Mouse (Mus musculus) heart, adult 8-10 months (tissue): ENCODE data around the gene Adamts17. TPM values are rescaled to one million over a fixed set of nuclear protein-coding genes. Genes with fewer than 3 reads are reported as not detected.

Experiments
- DNase-seq: peaks from one replicate; pipeline ENCODE4 v3.0.0; 2022; ENCODE audit warnings: low spot score
- total RNA-seq, 4 experiments: library from RNA; stranded (reverse); gene quantifications; 2 replicates each; pipeline ENCODE4 v1.2.4; 2022

The Adamts17 gene
- total RNA-seq, 4 experiments from 2014 or later: 0.52 to 1.4 (median 0.63) TPM

DNA sequence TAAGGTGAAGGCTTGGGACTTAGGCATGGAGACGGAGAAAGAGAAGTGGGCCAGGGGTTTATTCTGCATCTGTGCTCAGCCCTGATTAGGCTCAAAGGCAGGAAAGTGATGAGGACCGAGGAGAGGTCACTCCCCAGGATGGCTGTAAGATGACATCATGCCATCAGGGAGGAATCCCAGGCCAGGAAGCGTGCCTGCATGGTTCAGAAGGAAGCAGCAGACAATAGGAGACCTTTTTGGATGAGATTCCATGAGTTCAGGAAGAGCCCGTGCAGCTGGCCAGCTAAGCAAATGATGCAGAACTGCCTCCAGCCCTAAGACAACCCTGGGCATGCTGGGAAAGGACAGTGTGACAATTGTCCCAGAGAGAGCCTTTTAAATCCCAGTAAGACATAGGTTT, 93.7 kb downstream of the Adamts17 start:
- peak; percentile 69 for DNase-seq

DNA sequence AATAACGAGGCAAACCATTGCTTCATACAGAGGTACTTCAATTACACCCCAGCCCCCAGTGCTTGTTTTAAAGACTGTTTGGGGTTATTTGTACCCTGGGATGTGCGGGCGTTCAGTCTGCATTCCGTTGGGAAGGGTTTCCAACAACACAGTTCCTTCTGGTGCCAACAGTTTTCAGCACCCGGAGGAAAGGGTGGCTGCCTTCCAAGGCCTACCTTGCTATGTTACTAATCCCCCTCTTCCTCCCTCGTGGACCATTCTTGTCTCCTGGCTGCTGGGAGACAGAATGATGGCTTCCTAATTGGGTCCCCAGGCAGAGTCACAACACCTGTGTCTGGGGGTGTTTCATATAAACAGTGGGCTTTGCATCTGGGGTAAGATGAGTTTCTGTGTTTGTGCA, 94.5 kb downstream of the Adamts17 start:
- no peak for DNase-seq

DNA sequence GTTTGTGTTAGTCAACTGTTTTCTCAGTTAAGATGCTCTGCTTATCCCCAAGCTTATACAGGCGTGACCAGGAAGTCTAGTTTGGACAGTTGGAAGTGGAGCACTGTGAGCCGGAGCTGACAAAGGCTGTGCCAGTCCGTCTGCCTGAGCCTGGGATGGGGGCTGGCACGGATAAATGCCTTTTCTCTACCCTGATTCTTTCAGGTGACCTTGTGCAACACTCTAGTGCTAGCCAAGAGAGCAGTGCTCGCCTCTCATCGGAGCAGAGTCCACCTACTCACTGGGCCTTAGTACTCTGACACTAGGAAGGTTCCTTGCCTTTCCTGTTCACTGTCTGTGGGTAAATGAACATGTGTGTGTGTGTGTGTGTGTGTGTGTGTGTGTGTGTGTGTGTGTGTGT, 95.5 kb downstream of the Adamts17 start:
- no peak for DNase-seq

DNA sequence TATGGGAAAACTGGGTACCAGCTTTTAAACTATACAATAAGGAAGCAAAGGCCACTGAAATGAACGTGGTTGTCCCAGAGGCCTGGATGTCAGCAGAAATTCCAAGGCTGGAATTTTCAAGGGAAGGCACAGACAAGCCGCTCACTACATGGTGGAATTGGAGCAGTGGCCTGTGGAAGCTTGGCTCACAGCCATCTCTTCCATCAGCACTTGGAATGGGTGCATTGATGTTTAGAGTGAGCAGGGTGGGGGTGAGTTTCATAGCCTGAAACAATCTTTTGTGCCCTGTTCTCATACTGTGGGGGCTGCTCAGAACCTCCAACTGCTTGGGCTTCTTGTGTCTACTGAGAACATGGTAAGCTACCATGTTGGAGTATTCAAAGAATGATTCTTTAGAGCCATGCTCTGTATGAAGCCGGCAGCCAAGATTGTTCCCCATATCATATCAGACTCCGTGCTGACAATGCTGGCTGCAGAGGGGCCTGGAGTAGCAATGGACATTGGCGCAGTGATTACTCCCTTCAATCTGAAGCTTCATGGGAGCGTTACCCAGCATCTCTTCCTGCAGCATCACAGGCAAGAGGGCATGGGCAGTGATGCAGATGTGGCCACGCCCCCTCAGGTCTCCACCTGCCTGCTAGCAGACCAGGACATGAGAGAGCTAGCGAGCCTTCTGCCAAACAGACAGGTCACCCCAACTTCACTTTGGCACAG, 96.7 kb downstream of the Adamts17 start:
- no peak for DNase-seq

DNA sequence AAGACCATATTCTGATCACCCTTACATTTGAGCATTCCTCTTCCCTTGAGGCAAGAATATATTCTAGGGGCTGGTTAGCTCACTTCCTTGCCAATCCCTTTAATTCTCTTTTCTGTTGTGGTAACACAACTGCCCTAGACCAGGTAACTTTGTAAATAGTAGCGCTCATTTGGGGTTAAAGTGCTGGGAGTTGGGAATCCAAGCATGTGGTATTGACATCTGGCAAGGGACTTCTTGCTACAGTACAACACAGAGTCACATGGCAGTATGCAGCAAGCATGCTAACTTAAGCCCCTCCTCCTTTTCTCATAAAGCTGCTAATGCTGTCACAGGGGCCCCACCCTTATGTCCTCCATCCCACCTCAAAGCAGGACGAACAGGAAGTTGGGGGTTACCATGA, 97.4 kb downstream of the Adamts17 start:
- DNase-seq: no peak

DNA sequence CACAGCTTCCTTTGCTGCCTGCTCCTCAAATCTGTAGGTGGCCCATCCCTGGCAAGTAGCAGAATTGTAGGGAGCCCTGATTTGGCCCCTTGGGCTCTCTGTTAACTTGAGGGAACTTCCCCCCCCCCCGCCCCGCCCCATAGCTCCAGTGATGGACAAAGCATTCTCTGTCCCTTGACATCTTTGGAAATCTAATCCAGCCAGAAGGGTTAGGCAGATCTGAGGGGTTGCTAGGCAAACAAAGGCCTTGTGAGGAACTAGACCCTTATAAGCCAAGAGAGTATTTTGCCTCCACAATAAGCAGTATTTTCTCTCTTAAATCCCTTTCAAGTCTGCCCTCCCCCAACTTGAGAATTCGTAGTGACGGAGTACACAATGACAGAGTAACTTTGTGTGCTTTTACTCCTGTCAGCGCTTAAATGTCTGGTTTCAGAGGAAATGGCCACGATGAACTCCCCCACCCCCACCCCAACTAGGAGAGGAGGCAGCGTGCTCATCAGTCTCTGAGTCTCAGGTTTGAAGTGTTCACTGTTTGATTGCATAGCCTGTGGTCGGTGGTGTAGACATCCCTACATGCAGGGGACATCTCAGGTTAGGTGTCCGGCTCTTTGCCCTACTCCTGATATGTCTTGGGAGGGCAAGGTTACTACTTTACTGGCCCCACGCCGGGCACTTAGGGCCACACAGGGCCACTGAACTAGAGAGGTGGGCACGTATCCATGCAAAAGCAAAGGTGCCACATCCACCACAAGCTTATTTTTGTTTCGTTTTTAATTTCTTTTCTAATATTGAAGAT, 99.7 kb downstream of the Adamts17 start:
- DNase-seq: no peak

DNA sequence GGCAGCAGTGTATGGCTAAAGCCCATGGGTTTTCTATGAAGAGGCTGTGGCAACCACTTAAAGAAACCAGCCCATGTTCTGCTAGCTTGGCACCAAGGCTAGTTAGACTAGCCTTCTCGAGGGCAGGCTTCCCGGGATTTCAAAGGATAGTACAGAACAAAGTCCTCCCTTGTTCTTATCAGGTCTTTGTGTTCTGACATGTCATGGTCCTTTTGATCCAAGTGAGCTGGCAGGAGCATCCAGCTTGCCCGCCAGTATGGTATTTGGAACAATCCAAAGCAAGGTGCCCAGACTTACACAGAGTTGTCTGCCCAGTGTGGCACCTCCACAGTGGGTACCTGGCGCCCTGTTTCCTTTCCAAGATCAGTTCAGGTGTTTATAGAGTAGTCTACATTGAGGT, 101.2 kb downstream of the Adamts17 start:
- no peak for DNase-seq

DNA sequence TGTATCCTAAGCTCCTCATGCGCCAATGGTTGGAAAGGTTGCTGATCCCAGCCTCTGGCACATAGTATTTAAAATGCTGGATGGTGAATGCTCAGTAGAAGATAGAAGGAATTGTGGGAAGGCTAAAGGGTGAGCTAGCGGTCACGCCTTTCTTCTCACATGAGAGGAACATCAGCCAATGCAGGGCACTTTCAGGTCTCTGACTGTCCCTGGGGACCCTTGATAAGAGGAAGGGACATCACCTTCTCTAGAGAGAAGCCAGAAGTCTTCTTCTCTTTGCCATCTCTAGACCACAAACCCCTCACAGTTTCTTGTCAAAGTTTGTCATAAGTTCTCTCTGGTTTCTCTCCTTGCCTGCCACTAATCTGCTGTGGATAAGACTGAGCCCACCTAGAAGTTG, 109.5 kb downstream of the Adamts17 start:
- DNase-seq: no peak

DNA sequence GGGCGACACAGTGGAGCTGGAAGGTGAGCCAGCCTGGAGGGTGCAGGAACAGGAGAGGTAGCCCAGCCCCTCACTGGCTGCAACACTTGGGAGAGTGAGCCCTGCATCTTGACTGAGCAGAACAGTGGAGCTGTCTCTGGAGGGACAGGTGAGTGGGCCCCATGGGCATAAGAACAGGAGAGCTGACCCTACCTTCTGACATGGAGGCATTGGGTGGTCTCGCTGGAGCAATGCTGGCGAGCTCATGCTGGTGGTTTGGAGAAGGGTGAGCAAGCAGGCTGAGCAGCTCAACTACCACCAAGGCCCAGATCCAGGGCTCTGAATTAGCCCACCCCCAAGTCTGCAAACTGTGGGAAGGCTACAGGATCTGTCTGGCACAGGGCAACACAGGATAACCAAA, 113.4 kb downstream of the Adamts17 start:
- no peak for DNase-seq

DNA sequence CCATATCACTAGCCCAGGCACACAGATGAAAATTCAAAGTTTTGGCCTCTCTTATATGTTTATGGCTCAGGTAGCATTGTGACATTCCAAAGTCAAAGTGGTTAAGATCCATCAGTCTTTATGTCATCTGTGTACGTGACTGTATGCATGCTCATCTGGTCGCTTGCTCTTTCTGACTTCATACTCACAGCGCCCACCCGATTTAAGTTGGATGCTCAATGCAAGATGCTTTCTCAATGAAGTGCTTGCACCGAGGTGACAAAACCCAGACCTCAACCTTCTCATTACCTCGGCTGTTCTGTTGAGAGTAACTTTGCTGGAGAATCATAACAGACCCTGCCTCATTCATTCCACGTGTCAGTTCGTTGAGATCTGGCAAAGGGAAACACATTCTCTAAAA, 114.5 kb downstream of the Adamts17 start:
- no peak for DNase-seq

DNA sequence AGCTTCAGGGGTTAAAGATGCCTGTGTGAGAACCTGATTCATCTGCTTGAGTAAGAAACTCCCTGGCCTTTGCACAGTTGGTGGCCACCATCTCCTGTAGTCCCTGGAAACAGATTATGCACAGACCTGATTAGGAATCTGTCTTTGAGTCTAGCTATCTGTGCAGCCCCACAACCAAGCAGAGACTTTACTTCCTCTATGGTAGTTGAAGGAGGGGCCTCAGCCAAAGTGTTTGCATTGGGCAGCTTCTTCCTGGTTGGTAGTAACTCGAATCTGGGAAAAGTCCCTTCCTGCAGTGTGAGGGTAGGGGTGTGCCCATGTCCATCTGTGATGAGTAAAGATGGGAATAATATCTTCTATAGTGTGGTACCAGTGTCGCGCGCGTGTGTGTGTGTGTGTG, 115.2 kb downstream of the Adamts17 start:
- no peak for DNase-seq

DNA sequence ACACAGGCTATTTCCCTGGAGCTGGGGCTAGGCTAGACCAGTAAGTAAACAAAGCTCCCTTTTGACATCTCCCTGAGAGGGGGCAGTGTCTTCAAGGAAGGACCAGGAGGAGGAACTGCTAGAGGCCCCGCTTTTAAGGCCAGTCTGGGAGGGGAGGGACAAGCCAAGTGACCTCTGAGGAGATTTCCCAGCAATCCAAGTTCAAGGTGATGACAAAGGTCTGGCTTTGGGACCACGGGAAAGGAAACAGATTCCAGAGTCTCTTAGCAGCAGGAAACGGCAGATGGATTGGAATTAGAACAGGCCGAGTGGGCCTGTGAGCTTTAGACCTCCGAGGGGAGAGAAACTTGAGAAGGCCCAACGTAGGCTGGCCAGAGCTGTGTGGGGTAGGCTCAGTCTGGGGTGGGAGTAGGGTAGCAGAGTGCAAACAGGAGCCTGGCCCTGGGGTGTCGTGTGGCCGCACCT, 116.0 kb downstream of the Adamts17 start:
- peak; percentile 63 for DNase-seq

DNA sequence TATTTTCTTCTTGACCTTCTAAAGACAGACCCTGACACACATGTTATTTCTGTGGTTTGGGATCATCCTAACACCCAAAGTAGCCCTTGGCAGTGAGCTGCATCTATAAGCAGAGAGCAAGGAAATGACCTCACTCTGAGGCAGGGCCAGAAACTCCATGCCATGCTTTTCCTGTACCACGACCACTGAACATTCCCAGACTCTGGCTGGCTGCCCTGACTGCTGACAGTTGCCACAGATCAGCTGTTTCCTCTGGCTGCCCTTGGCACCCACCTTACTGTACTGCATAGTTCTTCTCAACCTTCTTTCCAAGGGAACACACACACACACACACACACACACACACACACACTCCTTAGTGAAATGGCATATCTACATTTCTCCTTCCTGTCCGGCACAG, 116.4 kb downstream of the Adamts17 start:
- DNase-seq: peak; percentile 46

DNA sequence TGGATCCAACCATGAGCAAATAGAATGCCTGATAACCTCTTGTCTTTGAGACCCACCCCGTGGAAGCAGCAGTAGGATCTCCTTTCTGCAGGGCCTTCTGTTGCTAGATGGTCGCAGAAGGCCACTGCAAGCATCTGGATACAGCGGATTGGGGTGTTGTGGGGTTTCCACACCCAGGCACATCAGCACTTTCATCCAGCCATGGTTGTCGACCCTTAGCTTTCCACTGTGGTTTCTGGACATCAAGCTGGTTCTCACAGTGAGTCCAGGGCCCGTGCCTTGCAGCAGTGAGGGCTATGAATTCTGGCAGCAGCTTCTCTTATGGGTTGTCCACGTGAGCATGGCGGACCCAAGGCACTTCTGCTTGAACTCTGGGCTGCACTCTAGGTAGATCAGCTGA, 118.2 kb downstream of the Adamts17 start:
- DNase-seq: no peak

DNA sequence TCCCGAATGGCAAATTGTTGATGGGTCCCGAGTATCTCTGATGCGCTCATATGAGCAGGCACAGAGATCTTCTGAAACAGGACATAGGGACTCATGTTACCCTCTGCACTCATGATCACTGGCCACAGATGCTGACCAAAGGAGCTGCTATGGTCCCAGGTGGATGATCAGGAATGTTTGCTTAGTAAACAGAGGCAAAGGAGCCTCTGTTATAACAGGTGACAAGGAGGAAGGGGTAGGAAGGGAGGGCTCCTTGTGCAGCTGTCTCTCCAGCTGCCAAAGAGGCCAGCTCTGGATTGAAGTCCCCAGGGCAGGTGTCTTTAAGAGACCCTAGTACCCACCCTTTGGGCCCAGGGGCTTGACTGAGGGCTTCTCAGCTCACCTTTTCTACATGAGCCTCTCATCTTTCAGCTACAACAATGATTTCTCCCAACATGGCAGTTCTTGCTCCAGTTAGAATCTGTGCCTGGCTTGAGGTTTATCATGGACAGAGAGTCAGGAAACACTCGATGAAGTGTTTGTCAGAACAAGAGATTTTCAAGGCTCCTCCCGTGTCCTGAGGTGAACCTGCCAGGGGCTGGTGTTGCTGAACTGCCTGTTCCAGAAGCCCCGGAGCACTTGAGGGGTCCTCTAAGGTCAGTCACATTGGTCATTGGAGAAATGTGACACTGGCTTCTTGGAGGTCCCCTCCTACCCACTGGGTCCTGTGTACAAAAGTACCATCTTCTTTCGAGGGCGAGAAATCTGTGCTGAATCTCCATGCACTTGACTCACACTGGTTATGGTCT, 120.9 kb downstream of the Adamts17 start:
- no peak for DNase-seq

DNA sequence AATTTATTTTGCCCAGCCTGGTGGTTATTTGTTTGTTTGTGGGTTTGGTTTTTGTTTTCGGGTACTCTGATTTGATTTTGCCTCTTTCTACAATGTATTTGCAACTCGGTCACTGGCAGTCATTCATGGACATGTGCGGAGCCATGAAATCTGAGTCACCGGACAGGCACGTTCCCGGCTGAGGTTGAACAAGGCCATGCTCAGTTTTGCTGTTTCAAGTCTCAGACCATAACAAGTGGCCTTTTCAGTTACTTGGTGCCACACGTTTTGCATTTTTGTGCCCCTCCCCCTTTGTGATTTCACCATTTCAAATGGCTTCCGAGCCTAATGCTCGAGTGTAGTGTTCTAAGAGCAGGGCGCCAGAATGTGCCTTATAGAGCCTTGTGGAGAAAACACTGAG, 123.2 kb downstream of the Adamts17 start:
- DNase-seq: peak; percentile 30

DNA sequence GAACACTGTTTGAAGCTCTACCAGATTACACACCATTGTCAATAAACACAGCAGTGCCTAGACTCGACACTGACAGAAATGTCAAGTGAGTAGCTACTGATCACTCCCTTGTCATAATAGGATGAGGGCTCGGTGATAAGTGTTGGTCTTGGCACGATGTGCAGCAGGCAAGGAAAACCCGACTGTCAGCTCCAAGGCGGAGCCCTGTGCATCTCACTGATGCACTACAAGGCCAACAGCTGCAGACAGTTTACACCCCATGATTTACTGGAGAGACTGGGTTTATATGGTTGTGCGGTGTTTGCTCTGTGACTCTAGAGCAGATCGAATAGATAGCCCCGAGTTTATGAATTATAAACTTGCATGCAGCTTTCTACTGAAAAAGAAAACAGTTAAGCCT, 124.0 kb downstream of the Adamts17 start:
- DNase-seq: no peak

DNA sequence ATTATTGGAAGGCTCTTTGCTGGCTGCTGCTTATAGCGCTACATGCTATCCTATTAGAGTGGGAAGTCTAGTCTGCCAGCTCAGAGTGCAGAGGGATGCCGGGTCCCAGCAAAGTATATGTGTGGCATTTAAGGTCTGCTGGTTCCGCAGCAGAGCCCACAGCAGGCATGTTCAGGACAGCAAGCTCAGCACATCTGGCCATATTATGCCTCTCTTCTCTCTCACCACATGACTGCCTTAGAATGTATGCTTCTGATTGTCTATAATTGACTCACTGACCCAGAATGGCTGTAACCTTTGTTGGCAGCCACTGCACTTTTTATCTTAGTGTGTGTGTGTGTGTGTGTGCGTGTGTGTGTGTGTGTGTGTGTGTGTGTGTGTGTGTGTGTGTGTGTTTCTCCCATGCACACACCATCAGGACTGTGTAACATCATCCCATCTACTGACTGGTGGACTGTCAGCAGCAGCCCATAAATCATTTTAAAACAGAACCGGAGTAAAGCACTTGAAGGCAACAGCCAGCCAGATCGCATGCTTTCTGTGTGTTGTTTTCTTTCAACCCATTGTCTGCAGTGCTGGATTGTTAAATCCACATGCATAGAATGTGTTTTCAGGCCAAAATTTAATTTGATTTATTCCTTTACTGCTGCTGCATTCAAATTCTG, 127.1 kb downstream of the Adamts17 start:
- DNase-seq: no peak

DNA sequence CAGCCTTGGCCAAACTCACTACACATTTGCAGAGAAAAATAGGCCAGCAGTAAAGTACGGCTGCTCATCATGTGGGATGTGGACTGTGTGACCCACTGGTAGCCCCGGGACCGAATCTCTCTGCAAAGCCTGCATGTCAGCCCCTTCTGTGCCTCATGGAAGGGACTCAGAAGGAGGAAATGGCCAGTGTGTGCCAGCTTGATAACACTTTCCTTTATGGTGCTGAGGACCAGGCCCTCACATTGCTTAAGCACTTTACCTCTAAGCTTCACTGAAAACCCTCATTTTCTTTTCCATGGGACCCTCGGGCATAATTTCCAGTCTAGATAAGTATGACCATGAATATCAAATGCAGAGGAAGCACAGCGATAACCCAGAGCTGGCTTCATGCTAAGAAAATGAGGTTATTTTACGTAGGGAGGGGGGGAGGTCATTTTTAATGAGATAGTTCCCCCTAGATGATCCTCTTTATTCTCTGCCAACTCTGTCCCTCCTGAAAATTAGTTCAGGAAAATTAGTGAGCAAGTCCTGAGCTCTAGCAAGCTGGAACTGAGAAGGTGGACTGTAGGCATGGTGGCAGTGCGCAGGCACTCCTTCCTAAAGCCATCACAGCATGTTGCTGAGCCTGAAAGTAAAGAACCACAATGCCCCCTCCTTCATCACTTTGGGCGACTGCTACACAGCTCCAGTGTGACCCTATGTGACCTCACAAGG, 127.8 kb downstream of the Adamts17 start:
- no peak for DNase-seq

DNA sequence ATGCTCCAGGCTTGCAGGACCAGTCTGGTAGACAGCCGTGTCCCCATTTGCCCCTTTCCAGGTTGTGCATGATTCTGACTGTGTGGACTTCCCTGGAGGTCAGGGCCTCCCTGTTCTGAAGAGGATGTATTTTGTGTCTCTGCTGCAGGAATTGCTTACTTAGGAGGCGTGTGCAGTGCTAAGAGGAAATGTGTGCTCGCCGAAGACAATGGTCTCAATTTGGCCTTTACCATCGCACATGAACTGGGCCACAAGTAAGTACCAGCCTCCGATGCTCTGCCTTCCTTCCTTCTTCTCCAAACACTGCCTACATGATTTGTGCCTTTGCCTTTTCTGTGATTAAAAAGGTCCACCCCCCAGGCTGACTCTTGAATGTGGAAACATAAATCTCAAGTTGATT, 129.1 kb downstream of the Adamts17 start:
- no peak for DNase-seq

DNA sequence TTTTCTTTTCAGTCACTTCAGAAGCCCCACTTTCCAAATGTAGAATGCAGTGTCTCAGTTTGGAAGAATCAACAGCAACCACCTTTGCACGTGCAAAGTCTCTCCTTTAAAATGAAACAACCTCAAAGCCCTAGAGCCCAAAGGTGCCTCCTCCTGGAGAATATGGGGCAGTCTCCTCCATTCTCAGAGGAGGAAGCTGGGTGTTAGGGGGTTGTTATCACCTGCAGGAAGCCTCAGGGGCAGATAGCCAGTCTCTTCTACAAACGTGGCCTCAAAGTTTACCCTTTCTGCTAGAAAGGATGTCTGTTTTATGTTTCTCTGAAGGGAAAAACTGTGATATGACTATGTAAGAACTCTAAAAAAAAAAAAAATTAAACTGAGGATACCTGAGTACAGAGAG, 129.7 kb downstream of the Adamts17 start:
- DNase-seq: no peak
